Mouse (Mus musculus) thymus, postnatal 36 days (tissue): ENCODE data around the gene Celsr1.

Experiments used
- DNase-seq, 2 experiments: peaks; one replicate each; pipeline ENCODE4 v3.0.0; 2022; ENCODE audit warnings: mixed read lengths in 2 of 2

Gene Celsr1

DNA sequence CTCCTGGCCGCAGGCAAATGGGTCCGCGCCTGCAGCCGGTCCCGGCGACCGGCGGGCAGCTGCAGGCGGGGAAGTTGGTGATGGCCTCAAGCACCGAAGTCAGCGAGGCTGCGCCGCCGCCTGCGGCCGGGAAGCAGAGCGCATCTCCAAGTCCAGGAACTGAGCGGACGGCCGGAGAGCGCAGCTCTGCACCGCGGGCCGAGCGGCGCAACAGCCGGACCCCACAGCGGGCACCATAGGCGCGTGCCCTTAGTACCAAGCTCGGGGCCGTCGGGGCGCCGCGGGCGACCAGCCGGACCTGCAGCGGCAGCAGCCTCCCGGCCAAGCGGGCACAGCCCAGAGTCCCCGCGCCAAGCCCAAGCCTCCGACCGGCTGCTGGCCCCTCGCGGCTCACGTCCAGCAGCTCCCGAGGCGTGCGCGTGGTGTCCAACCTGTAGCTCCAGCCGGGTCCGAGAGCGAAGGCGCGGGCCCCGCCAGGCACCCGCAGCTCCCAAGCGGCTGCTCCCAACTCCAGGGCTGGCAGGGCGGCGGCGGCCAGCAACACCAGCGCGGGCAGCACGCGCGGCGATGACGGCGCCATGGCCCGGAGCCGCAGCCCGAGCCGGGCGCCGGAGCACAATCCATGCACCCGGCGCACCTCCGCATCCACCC lies at the start of gene Celsr1:
Gene Celsr1 (minus strand): TSS at position 587 of the 651 bp plus-strand sequence.
- DNase-seq, result peak in 1 of 2 experiments; percentile 44

GRCm38 (mm10) chr15:86083261-86083741 lies 49.7 kb upstream of the Celsr1 start:
- DNase-seq, result no peak

GRCm38 (mm10) chr15:86082551-86082961 lies 49.0 kb upstream of the Celsr1 start:
- DNase-seq, result no peak

GRCm38 (mm10) chr15:86081654-86082053 lies 48.1 kb upstream of the Celsr1 start:
- no peak for DNase-seq

GRCm38 (mm10) chr15:86080408-86080807 lies 46.8 kb upstream of the Celsr1 start:
- no peak for DNase-seq

GRCm38 (mm10) chr15:86079876-86080275 lies 46.3 kb upstream of the Celsr1 start:
- no peak for DNase-seq

DNA sequence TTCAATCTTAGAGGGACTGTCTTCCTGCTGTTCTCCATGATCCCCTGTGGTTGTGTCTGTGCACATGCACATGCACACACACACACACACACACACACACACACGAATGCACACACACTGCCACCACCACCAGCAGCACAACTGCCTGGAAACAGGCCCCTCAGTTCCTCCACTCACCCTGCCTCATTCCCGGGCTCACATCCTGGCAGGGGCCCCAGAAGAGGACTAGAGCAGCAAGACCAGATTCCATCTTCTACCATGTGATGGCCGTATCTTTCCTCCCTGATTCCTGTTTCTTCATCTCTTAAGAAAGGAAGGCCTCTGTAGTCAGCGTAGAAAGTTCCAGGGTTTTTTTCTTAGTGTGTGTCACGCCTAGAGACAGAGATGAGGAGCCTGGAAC lies 45.9 kb upstream of the Celsr1 start:
- DNase-seq, result no peak

- no peak for DNase-seq
Measured at GRCm38 (mm10) chr15:86078481-86079216, 45.1 kb upstream of the Celsr1 start.

GRCm38 (mm10) chr15:86077934-86078333 lies 44.4 kb upstream of the Celsr1 start:
- no peak for DNase-seq

GRCm38 (mm10) chr15:86076378-86076777 lies 42.8 kb upstream of the Celsr1 start:
- no peak for DNase-seq

DNA sequence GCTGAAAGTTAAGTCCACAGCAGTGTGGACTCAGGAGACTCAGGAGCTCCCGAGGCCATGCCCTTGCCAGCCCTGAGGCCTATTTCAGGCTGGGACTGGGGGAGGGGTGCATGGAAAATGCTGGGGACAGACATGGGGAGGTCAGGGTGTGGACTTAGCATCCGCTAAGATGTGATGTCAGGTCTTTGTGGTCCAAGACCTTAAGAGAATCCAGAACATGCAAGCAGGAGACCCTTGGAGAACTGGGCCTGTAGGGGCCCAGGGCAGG lies 42.4 kb upstream of the Celsr1 start:
- no peak for DNase-seq

DNA sequence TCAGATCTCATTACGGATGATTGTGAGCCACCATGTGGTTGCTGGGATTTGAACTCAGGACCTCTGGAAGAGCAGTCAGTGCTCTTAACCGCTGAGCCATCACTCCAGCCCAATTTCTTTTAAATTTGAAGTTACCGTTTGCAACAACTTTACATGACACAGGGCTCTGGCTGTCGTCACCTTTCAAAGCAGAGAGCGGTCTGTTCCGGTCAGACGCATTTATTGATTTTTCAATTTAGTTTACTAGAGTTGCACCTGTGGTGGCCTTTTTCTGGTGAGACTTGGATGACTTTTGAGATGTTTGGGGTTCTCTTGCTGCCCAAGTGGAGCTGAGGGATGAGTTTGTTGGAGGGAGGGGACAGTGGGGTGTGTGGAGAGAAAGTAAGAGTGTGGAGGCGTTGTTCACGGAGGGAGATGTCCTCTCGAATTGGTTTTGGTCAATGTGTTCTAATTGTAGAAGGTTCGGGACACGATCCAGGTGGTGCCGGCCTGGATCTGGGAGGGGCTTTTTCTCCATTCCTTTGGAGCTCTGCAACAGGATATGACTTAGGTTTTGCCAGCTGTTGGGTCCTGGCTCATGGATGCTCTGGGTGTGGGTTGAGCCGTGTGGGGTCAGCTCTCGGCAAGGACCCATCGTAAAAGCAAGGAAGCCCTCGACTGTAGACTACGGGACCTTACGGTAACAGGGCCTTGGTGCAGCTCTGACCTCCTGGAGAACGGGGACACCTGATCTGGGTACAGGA lies 41.9 kb upstream of the Celsr1 start:
- no peak for DNase-seq

- no peak for DNase-seq
Measured at GRCm38 (mm10) chr15:86074171-86074937, 40.8 kb upstream of the Celsr1 start.

DNA sequence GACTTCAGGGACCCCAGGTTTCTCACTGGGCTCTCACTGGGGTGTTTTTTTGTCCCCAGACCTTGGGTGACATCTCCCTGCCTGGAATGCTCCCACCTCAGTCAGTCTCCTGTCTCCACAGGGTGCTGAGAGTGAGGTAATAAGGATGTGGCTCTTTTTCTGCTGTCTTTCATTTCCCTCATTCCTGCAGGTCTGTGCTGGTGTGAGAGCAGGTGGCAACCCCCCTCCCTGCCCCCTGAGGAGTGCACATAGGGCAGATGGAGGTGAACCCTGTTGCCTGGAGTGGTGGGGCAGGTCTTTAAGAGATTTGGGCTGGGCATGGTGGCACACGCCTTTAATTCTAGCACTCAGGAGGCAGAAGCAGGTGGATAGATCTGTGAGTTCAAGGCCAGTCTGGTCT lies 37.6 kb upstream of the Celsr1 start:
- DNase-seq, result peak; percentile 29 to 45

DNA sequence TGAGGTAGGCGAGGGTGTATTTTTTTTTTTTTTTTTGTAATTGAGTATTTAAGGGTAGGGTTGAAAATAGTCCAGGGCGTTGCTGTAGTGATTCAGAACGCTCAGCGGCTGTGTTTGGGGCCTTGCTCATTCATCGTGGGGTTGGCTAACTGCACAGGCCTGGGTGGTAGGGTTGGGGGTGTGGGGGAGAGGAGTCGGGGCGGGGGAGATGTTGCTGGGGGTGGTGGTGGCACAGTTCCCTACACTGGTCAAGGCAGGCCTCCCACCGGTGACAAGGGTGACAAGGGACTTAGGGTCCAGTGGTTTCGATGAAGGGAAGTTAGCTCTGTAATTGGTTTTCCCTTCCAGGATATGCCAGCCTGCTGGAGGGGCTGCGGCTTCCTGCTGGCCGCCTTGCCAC lies 36.8 kb upstream of the Celsr1 start:
- no peak for DNase-seq

GRCm38 (mm10) chr15:86069011-86069791 lies 35.6 kb upstream of the Celsr1 start:
- peak in 1 of 2 experiments; percentile 46 for DNase-seq

- no peak for DNase-seq
Measured at GRCm38 (mm10) chr15:86067941-86068495, 34.4 kb upstream of the Celsr1 start.

GRCm38 (mm10) chr15:86067581-86067910 lies 34.0 kb upstream of the Celsr1 start:
- peak; percentile 56 to 64 for DNase-seq

GRCm38 (mm10) chr15:86066836-86067580 lies 33.4 kb upstream of the Celsr1 start:
- no peak for DNase-seq

GRCm38 (mm10) chr15:86065367-86065766 lies 31.8 kb upstream of the Celsr1 start:
- DNase-seq, result no peak

GRCm38 (mm10) chr15:86064850-86065229 lies 31.3 kb upstream of the Celsr1 start:
- peak; percentile 24 to 49 for DNase-seq
